Mouse (Mus musculus): Measurements from ENCODE around the gene Olfr143. TPM values are rescaled to one million over a fixed set of nuclear protein-coding genes. Genes with fewer than 3 reads are reported as not detected.

Olfr143 gene
- not detected for polyA plus RNA-seq (2017; shearing (Covaris generic))

GRCm38 (mm10) chr9:38252474-38252873 is at the start of gene Olfr143:
Gene Olfr143, plus strand, starts transcription at chr9:38252774.

GRCm38 (mm10) chr9:38208065-38208464 is 44.5 kb upstream of the Olfr143 start, which contains the start of gene Olfr893:
Gene Olfr893, plus strand, starts transcription at chr9:38208365.

GRCm38 (mm10) chr9:38217755-38218154 is 34.8 kb upstream of the Olfr143 start, which contains the start of gene Olfr894:
Gene Olfr894, plus strand, starts transcription at chr9:38218055.

GRCm38 (mm10) chr9:38267551-38267950 is 15.0 kb downstream of the Olfr143 start, which contains the start of gene Olfr895:
Gene Olfr895, plus strand, starts transcription at chr9:38267851.

GRCm38 (mm10) chr9:38290807-38291206 is 38.2 kb downstream of the Olfr143 start, which contains the start of gene Olfr896-ps1:
Gene Olfr896-ps1, plus strand, starts transcription at chr9:38291107.

Other genes starting within 250 kb of the Olfr143 start
- gene Olfr883, start 227.0 kb upstream of the Olfr143 start, polyA plus RNA-seq (2017; shearing (Covaris generic)): not detected
- not detected for gene Olfr884, start 206.2 kb upstream of the Olfr143 start, polyA plus RNA-seq (2017; shearing (Covaris generic))
- not detected for gene Olfr885, start 191.5 kb upstream of the Olfr143 start, polyA plus RNA-seq (2017; shearing (Covaris generic))
- gene Olfr887, start 168.7 kb upstream of the Olfr143 start, polyA plus RNA-seq (2017; shearing (Covaris generic)): 0.25 TPM
- not detected for gene Olfr888, start 144.6 kb upstream of the Olfr143 start, polyA plus RNA-seq (2017; shearing (Covaris generic))
- 0.12 TPM for gene Olfr889, start 137.6 kb upstream of the Olfr143 start, polyA plus RNA-seq (2017; shearing (Covaris generic))
- 0.12 TPM for gene Olfr890, start 110.3 kb upstream of the Olfr143 start, polyA plus RNA-seq (2017; shearing (Covaris generic))
- not detected for gene Olfr891, start 72.0 kb upstream of the Olfr143 start, polyA plus RNA-seq (2017; shearing (Covaris generic))
- gene Olfr893, start 44.4 kb upstream of the Olfr143 start, polyA plus RNA-seq (2017; shearing (Covaris generic)): not detected
- gene Olfr894, start 34.7 kb upstream of the Olfr143 start, polyA plus RNA-seq (2017; shearing (Covaris generic)): not detected
- gene Olfr895, start 15.1 kb downstream of the Olfr143 start, polyA plus RNA-seq (2017; shearing (Covaris generic)): not detected
- gene Olfr896-ps1, start 38.3 kb downstream of the Olfr143 start, polyA plus RNA-seq (2017; shearing (Covaris generic)): not detected
- gene Olfr25, start 76.3 kb downstream of the Olfr143 start, polyA plus RNA-seq (2017; shearing (Covaris generic)): not detected
- gene Olfr898, start 95.6 kb downstream of the Olfr143 start, polyA plus RNA-seq (2017; shearing (Covaris generic)): 0.15 TPM
- gene Olfr250, start 114.1 kb downstream of the Olfr143 start, polyA plus RNA-seq (2017; shearing (Covaris generic)): 0.15 TPM
- gene Olfr251, start 124.3 kb downstream of the Olfr143 start, polyA plus RNA-seq (2017; shearing (Covaris generic)): not detected
- not detected for gene Olfr147, start 148.9 kb downstream of the Olfr143 start, polyA plus RNA-seq (2017; shearing (Covaris generic))
- gene Olfr901, start 176.7 kb downstream of the Olfr143 start, polyA plus RNA-seq (2017; shearing (Covaris generic)): not detected
- not detected for gene Olfr902, start 194.9 kb downstream of the Olfr143 start, polyA plus RNA-seq (2017; shearing (Covaris generic))
- not detected for gene Olfr904, start 210.4 kb downstream of the Olfr143 start, polyA plus RNA-seq (2017; shearing (Covaris generic))
- gene Olfr905, start 218.3 kb downstream of the Olfr143 start, polyA plus RNA-seq (2017; shearing (Covaris generic)): 0.09 TPM
- not detected for gene Olfr906, start 234.3 kb downstream of the Olfr143 start, polyA plus RNA-seq (2017; shearing (Covaris generic))
- gene Olfr907, start 243.0 kb downstream of the Olfr143 start, polyA plus RNA-seq (2017; shearing (Covaris generic)): not detected